Mouse (Mus musculus) ES-Bruce4 (cell line): ENCODE measurements around the gene Olfr860. TPM values are rescaled to one million over a fixed set of nuclear protein-coding genes. Genes with fewer than 3 reads are reported as not detected.
"Not testable (repeated sequence)": the region's sequence is repeated elsewhere in the genome, so short reads cannot be mapped to it uniquely, and the experiment has no call there.

Experiments
- H3K27ac ChIP-seq: 2 replicates; pipeline ENCODE4 v1.5.1; 2012; ENCODE audit warnings: low read length, inconsistent platforms; ENCODE audit not compliant: insufficient read depth
- H3K27me3 ChIP-seq: 2 replicates; pipeline ENCODE4 v1.6.1; 2012; ENCODE audit warnings: mild to moderate bottlenecking, low read length, inconsistent platforms; ENCODE audit not compliant: control insufficient read depth, poor library complexity, insufficient read depth, severe bottlenecking
- H3K36me3 ChIP-seq: 2 replicates; pipeline ENCODE4 v1.6.1; 2012; ENCODE audit warnings: inconsistent platforms, mild to moderate bottlenecking, low read length, moderate library complexity; ENCODE audit not compliant: control insufficient read depth, poor library complexity, insufficient read depth, severe bottlenecking
- H3K4me1 ChIP-seq: one replicate; pipeline ENCODE4 v1.8.1; 2011; ENCODE audit warnings: low read length; ENCODE audit not compliant: control insufficient read depth, insufficient read depth
- H3K4me3 ChIP-seq: 2 replicates; pipeline ENCODE4 v1.5.1; 2011; ENCODE audit warnings: low read depth, mild to moderate bottlenecking, low read length
- H3K9ac ChIP-seq: 2 replicates; pipeline ENCODE4 v1.6.1; 2012; ENCODE audit warnings: low read depth, mild to moderate bottlenecking, inconsistent platforms; ENCODE audit not compliant: poor library complexity, severe bottlenecking
- H3K9me3 ChIP-seq: replicated peaks from 2 replicates; pipeline ENCODE4 v1.6.1; 2012; ENCODE audit warnings: mild to moderate bottlenecking, low read length, inconsistent platforms; ENCODE audit not compliant: control insufficient read depth, poor library complexity, insufficient read depth, severe bottlenecking
- CTCF ChIP-seq: IDR thresholded peaks from one replicate; pipeline ENCODE4 v1.8.1; 2011; ENCODE audit warnings: low read depth, low read length
- EP300 ChIP-seq: IDR thresholded peaks from 2 replicates; pipeline ENCODE4 v1.6.1; 2011; ENCODE audit warnings: low read depth, low read length; ENCODE audit not compliant: insufficient read depth
- POLR2A ChIP-seq: IDR thresholded peaks from one replicate; pipeline ENCODE4 v1.8.1; 2011; ENCODE audit warnings: low read length; ENCODE audit not compliant: insufficient read depth
- polyA plus RNA-seq: library from polyadenylated mRNA; stranded (reverse); fragments of >200 nt; gene quantifications from 2 replicates; pipeline ENCODE4 v1.2.4, GENCODE M21; 2011; ENCODE audit warnings: low read depth; ENCODE audit not compliant: missing spikeins, insufficient read depth, insufficient read length

The Olfr860 gene
- polyA plus RNA-seq, result not detected in 2 replicates

- H3K27me3 ChIP-seq, result no peaks in the 10 kb centered on the region
- H3K4me1 ChIP-seq, result no peaks in the 10 kb centered on the region
- H3K36me3 ChIP-seq, result no peaks in the 10 kb centered on the region
- H3K9ac ChIP-seq, result no peak within 1 kb of the TSS
- no peak within 1 kb of the TSS for H3K4me3 ChIP-seq
- no peaks in the 10 kb centered on the region for H3K9me3 ChIP-seq
- no peak within 1 kb of the TSS for H3K27ac ChIP-seq
- TF ChIP-seq EP300 (no peak), CTCF (no peak), POLR2A (no peak)
These were observed at the start of gene Olfr860 for GRCm38 (mm10) chr9:19849647-19850046. Gene Olfr860, minus strand, starts transcription at chr9:19849747.

- Histone ChIP-seq H3K4me1 (no peaks in the 10 kb centered on the region), H3K4me3 (no peak within 1 kb of the TSS), H3K9me3 (no peaks in the 10 kb centered on the region), H3K36me3 (no peaks in the 10 kb centered on the region), H3K9ac (no peak within 1 kb of the TSS), H3K27ac (no peak within 1 kb of the TSS), H3K27me3 (no peaks in the 10 kb centered on the region)
- TF ChIP-seq CTCF (no peak), EP300 (no peak), POLR2A (no peak)
These were observed 38.4 kb upstream of the Olfr860 start, which contains the start of gene Olfr862 for GRCm38 (mm10) chr9:19887904-19888303. Gene Olfr862, minus strand, starts transcription at chr9:19888004.

- H3K36me3 ChIP-seq, H3K27ac ChIP-seq, H3K9ac ChIP-seq, H3K9me3 ChIP-seq, H3K4me1 ChIP-seq, H3K4me3 ChIP-seq, H3K27me3 ChIP-seq: not testable (repeated sequence)
These were observed 44.9 kb downstream of the Olfr860 start, which contains the start of gene Olfr859 for GRCm38 (mm10) chr9:19804606-19805005. Gene Olfr859, plus strand, starts transcription at chr9:19804906.

GRCm38 (mm10) chr9:19803000-19803399 is 46.5 kb downstream of the Olfr860 start:
- no peak for TF ChIP-seq EP300
- no peak for TF ChIP-seq POLR2A
- no peak for TF ChIP-seq CTCF
- Histone ChIP-seq H3K9me3 (0 out of 2 replicates have a peak, but pooled peaks cover 3% of the 10 kb centered on the region), H3K27me3 (no peaks in the 10 kb centered on the region), H3K4me1 (no peaks in the 10 kb centered on the region), H3K36me3 (no peaks in the 10 kb centered on the region), H3K4me3 (no peak overlapping the region), H3K27ac (no peak overlapping the region), H3K9ac (no peak overlapping the region)

Other genes starting within 250 kb of the Olfr860 start
- 32.9 and 34.6 TPM in 2 replicates for gene Zfp317, start 227.6 kb downstream of the Olfr860 start, polyA plus RNA-seq
- gene Olfr857, start 140.3 kb downstream of the Olfr860 start, polyA plus RNA-seq, result not detected in 2 replicates
- gene Olfr58, start 69.5 kb downstream of the Olfr860 start, polyA plus RNA-seq, result not detected in 2 replicates
- 0.06 and 0.17 TPM in 2 replicates for gene Olfr859, start 44.8 kb downstream of the Olfr860 start, polyA plus RNA-seq
- gene Olfr862, start 38.3 kb upstream of the Olfr860 start, polyA plus RNA-seq, result not detected in 2 replicates
- gene Olfr77, start 67.1 kb upstream of the Olfr860 start, polyA plus RNA-seq, result not detected in 2 replicates
- gene Olfr866, start 178.3 kb upstream of the Olfr860 start, polyA plus RNA-seq, result not detected in 2 replicates
- gene Olfr867, start 207.8 kb upstream of the Olfr860 start, polyA plus RNA-seq, result not detected in 2 replicates
- not detected in 2 replicates for gene Olfr868, start 248.9 kb upstream of the Olfr860 start, polyA plus RNA-seq